Mouse (Mus musculus): ENCODE measurements around the gene Ccnq.

Ccnq gene

GRCm38 (mm10) chr11:78703085-78703484 is 48.4 kb downstream of the Ccnq start:
- no peak for ATAC-seq (ENCODE audit: insufficient number of reproducible peaks, low FRiP score, low TSS enrichment)

- no peak for ATAC-seq (ENCODE audit: insufficient number of reproducible peaks, low FRiP score, low TSS enrichment)
Measured at GRCm38 (mm10) chr11:78702319-78702718, 49.2 kb downstream of the Ccnq start.

Data from cerebellum, adult (tissue).